Mouse (Mus musculus) bone marrow macrophage, adult 2 months (primary cell): Measurements from ENCODE around the gene Inha.

Source experiments
- CTCF ChIP-seq: IDR thresholded peaks from 2 replicates; pipeline ENCODE4 v1.5.1; 2012; ENCODE audit warnings: low read depth, mild to moderate bottlenecking, low read length, moderate library complexity
- POLR2A ChIP-seq: IDR thresholded peaks from 2 replicates; pipeline ENCODE4 v1.6.1; 2012; ENCODE audit warnings: mild to moderate bottlenecking, low read depth, low read length, borderline replicate concordance

DNA sequence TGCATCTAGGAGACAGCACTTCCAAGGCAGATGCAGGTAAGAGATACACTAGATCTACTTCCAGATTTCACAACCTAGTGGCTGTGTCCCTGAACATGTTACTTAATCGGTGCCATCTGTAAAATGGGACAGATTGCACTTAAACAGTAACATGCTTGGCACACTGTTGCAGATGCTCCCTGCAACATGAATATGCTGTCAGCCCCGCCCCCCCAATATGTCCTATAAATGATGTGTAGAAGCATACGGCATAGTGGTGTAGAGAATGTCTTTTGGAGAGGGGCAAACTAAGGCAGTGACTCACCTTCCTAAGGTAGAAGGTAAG lies 28.9 kb upstream of the Inha start:
- TF ChIP-seq CTCF (no peak), POLR2A (no peak)
